Mouse (Mus musculus) midbrain, embryonic 14.5 days (tissue): ENCODE results near the gene Zfp607b. TPM values are rescaled to one million over a fixed set of nuclear protein-coding genes. Genes with fewer than 3 reads are reported as not detected.
A peak's percentile ranks its signal among the peaks of the same experiment; 100 is the strongest.

ENCODE experiments used
- ATAC-seq: fragments of 200-750 bp; cut with Nextera tagmentation; 2 replicates; pipeline ENCODE4 v1.8.0; 2017; ENCODE audit warnings: moderate number of reproducible peaks, moderate library complexity; ENCODE audit not compliant: low FRiP score, low TSS enrichment
- DNase-seq: peaks from one replicate; pipeline ENCODE4 v3.0.0-alpha.2; 2015
- H3K27ac ChIP-seq: fragments of 300-500 bp; sonication (generic); replicated peaks from 2 replicates; pipeline ENCODE4 v1.5.1; 2014; ENCODE audit warnings: mild to moderate bottlenecking, low read depth, low read length, moderate library complexity
- H3K27me3 ChIP-seq: fragments of 300-500 bp; sonication (generic); 2 replicates; pipeline ENCODE4 v1.6.1; 2014; ENCODE audit warnings: low read length, control low read depth, mixed read lengths; ENCODE audit not compliant: control insufficient read depth, insufficient read depth
- H3K36me3 ChIP-seq: fragments of 300-500 bp; sonication (generic); 2 replicates; pipeline ENCODE4 v1.6.1; 2014; ENCODE audit warnings: low read length, control low read depth; ENCODE audit not compliant: control insufficient read depth, insufficient read depth
- H3K4me1 ChIP-seq: fragments of 300-500 bp; sonication (generic); 2 replicates; pipeline ENCODE4 v1.6.1; 2014; ENCODE audit warnings: mild to moderate bottlenecking, antibody characterized with exemption, low read length, control low read depth; ENCODE audit not compliant: control insufficient read depth, insufficient read depth
- H3K4me2 ChIP-seq: fragments of 300-500 bp; sonication (generic); 2 replicates; pipeline ENCODE4 v1.6.1; 2014; ENCODE audit warnings: mild to moderate bottlenecking, low read length, moderate library complexity
- H3K4me3 ChIP-seq: fragments of 300-500 bp; sonication (generic); replicated peaks from 2 replicates; pipeline ENCODE4 v1.5.1; 2014; ENCODE audit warnings: low read depth, low read length
- H3K9ac ChIP-seq: fragments of 300-500 bp; sonication (generic); replicated peaks from 2 replicates; pipeline ENCODE4 v1.6.1; 2014; ENCODE audit warnings: mild to moderate bottlenecking, low read length, moderate library complexity
- H3K9me3 ChIP-seq: fragments of 300-500 bp; sonication (generic); 2 replicates; pipeline ENCODE4 v1.6.1; 2016; ENCODE audit warnings: low read length, control low read depth, mixed read lengths; ENCODE audit not compliant: control insufficient read depth
- WGBS: fragments of 180-500 bp; shearing (Covaris S2); extraction: QIAGEN DNeasy Blood & Tissue Kit; methylation state at CpG from one replicate; pipeline ENCODE4 v1.1.7; 2014; 5-methylcytosine and 5-hydroxymethylcytosine counted together
- polyA plus RNA-seq: library from polyadenylated mRNA; unstranded; fragments of >200 nt; fragmentation: Nextera tagmentation; extraction: Ambion mirVana; gene quantifications from 2 replicates; pipeline ENCODE4 v1.2.1, GENCODE M21; 2014

Gene Zfp607b
- polyA plus RNA-seq, 1 experiment from 2014 or later: 15.1 TPM

DNA sequence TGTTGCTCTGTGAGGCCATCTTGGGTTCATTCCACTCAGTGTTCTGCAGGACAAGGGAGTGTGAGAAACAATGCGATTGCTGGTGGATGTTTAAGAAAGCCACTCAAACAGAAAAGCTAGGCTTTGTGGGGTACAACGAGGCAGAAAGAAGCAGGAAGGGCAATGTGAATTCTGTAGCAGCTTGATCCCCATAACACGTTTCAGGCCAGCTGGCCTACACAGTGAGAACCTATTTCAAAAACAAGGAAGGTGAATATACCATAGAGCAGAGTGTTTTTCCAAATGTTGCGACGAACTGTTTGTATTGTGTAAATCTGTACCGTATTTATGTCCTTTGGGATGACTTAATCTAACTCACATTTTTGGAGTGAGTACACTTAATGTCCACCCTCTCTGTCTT is 43.4 kb downstream of the Zfp607b start:
- peak overlapping the region; percentile 86 for H3K4me2 ChIP-seq
- peaks cover 30% of the 10 kb centered on the region for H3K4me1 ChIP-seq
- peak overlapping the region; percentile 70 for H3K4me3 ChIP-seq
- peak overlapping the region; percentile 97 for H3K9ac ChIP-seq
- no peaks in the 10 kb centered on the region for H3K27me3 ChIP-seq
- DNase-seq (peak; percentile 21), ATAC-seq (no peak)
- peak overlapping the region; percentile 99 for H3K27ac ChIP-seq
- WGBS: 57% methylated on average over 6 of the region's 6 CpGs
- H3K36me3 ChIP-seq: no peaks in the 10 kb centered on the region
- H3K9me3 ChIP-seq: no peaks in the 10 kb centered on the region

DNA sequence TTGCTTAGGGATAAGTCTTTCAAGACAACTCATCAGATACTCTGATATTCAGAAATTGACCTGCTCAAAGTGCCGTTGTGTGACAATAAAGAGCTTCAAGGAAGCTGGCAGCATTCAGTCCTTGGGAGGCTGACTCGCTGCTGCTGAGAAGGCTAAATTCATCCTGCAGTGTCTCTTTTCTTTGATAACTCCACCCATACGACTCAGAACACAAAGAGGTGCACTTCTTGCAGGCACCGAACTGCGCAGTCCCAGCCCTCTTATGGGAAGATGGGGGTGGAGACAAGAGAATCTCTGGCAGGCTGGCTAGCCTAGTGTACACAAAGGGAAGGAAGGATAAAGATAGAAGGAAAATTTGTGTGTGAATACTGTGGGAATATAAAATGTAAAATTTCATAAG is 46.3 kb downstream of the Zfp607b start:
- Histone ChIP-seq H3K9me3 (no peaks in the 10 kb centered on the region), H3K27ac (peak overlapping the region; percentile 74), H3K4me2 (peak overlapping the region; percentile 86), H3K4me3 (peak overlapping the region; percentile 17), H3K27me3 (no peaks in the 10 kb centered on the region), H3K4me1 (peaks cover 30% of the 10 kb centered on the region), H3K9ac (peak overlapping the region; percentile 26), H3K36me3 (peaks cover 22% of the 10 kb centered on the region)
- 6% methylated on average over 5 of the region's 5 CpGs for WGBS
- no peak for ATAC-seq
- DNase-seq: peak; percentile 61

Other genes starting within 250 kb of the Zfp607b start
- 4.1 and 4.7 TPM in 2 replicates for gene Sptbn4, start 241.7 kb upstream of the Zfp607b start, polyA plus RNA-seq
- gene Blvrb, start 241.4 kb upstream of the Zfp607b start, polyA plus RNA-seq: 8.9 and 17.3 TPM in 2 replicates
- gene Sertad3, start 215.6 kb upstream of the Zfp607b start, polyA plus RNA-seq: 6.6 and 9.8 TPM in 2 replicates
- gene Sertad1, start 202.4 kb upstream of the Zfp607b start, polyA plus RNA-seq: 6.0 and 7.5 TPM in 2 replicates
- 0.77 and 0.97 TPM in 2 replicates for gene Prx, start 190.0 kb upstream of the Zfp607b start, polyA plus RNA-seq
- 0.43 and 0.78 TPM in 2 replicates for gene Hipk4, start 166.1 kb upstream of the Zfp607b start, polyA plus RNA-seq
- 114 and 134 TPM in 2 replicates for gene Pld3, start 136.1 kb upstream of the Zfp607b start, polyA plus RNA-seq
- 26.3 and 35.3 TPM in 2 replicates for gene 2310022A10Rik, start 136.1 kb upstream of the Zfp607b start, polyA plus RNA-seq
- gene Akt2, start 97.8 kb upstream of the Zfp607b start, polyA plus RNA-seq: 51.0 and 67.0 TPM in 2 replicates
- 71.3 and 104 TPM in 2 replicates for gene Ttc9b, start 35.4 kb upstream of the Zfp607b start, polyA plus RNA-seq
- gene Map3k10, start 14.7 kb upstream of the Zfp607b start, polyA plus RNA-seq: 19.0 and 24.0 TPM in 2 replicates
- gene Zfp60, start 42.0 kb downstream of the Zfp607b start, polyA plus RNA-seq: 89.9 and 125 TPM in 2 replicates
- gene Zfp626, start 117.9 kb downstream of the Zfp607b start, polyA plus RNA-seq: 2.4 and 2.6 TPM in 2 replicates
- gene Zfp59, start 149.3 kb downstream of the Zfp607b start, polyA plus RNA-seq: 9.9 and 15.2 TPM in 2 replicates
- gene Zfp607a, start 168.2 kb downstream of the Zfp607b start, polyA plus RNA-seq: 0.98 and 1.3 TPM in 2 replicates
- 12.6 and 17.8 TPM in 2 replicates for gene Zfp974, start 240.1 kb downstream of the Zfp607b start, polyA plus RNA-seq